Mouse (Mus musculus): ENCODE measurements around the gene Utp14a. TPM values are rescaled to one million over a fixed set of nuclear protein-coding genes. Genes with fewer than 3 reads are reported as not detected.

Gene Utp14a
- total and polyA plus RNA-seq, 3 experiments = 53.6 to 64.3 TPM; not detected in 1

GRCm38 (mm10) chrX:48271671-48272070, 15.0 kb downstream of the Utp14a start:
- H3K4me3 ChIP-seq (ENCODE audit: control insufficient read depth in 1 of 2, insufficient read depth in 1 of 2, low read depth in 2 of 2, low read length in 2 of 2) = no peak overlapping the region
- no peaks in the 10 kb centered on the region for H3K27me3 ChIP-seq (ENCODE audit: control insufficient read depth in 1 of 2, insufficient read depth in 2 of 2, low read length in 2 of 2)
- peaks cover 0 to 2% of the 10 kb centered on the region in 2 experiments; a peak in 1 of 4 replicates for H3K4me1 ChIP-seq (ENCODE audit: control insufficient read depth in 1 of 2, insufficient read depth in 2 of 2, low read length in 2 of 2)
- no peaks in the 10 kb centered on the region for H3K9me3 ChIP-seq (replicated peaks; ENCODE audit: insufficient read depth, low read length)
- H3K9ac ChIP-seq (ENCODE audit: control insufficient read depth, low read depth, low read length, poor library complexity, severe bottlenecking) = no peak overlapping the region
- no peaks in the 10 kb centered on the region; the same call in 1 of the 2 replicates for H3K79me2 ChIP-seq (ENCODE audit: control insufficient read depth, insufficient read depth, low read length, poor library complexity)
- H3K36me3 ChIP-seq (ENCODE audit: control insufficient read depth in 1 of 2, insufficient read depth in 2 of 2, low read length in 2 of 2) = peaks cover 3 to 6% of the 10 kb centered on the region in 2 experiments; a peak in 2 of 4 replicates
- TF ChIP-seq TAL1 (IDR thresholded peaks at IDR 0.05; ENCODE audit: low read length) (no peak), ZNF384 (IDR thresholded peaks at IDR 0.05; ENCODE audit: low read depth, low read length) (no peak), NRF1 (IDR thresholded peaks at IDR 0.05; ENCODE audit: insufficient read depth, low read depth, low read length, poor library complexity, severe bottlenecking) (no peak), USF2 (IDR thresholded peaks at IDR 0.05; ENCODE audit: borderline replicate concordance in 1 of 2, insufficient read depth in 1 of 2, low read depth in 1 of 2, low read length in 2 of 2) (no peak)
- H3K27ac ChIP-seq (ENCODE audit: control insufficient read depth, low read depth, low read length) = no peak overlapping the region
- DNase-seq (ENCODE audit: low read depth, low spot score) = no peak

GRCm38 (mm10) chrX:48274634-48275033, 18.0 kb downstream of the Utp14a start:
- Histone ChIP-seq H3K4me3 (ENCODE audit: control insufficient read depth in 1 of 2, insufficient read depth in 1 of 2, low read depth in 2 of 2, low read length in 2 of 2) (no peak overlapping the region), H3K27me3 (ENCODE audit: control insufficient read depth in 1 of 2, insufficient read depth in 2 of 2, low read length in 2 of 2) (no peaks in the 10 kb centered on the region), H3K79me2 (ENCODE audit: control insufficient read depth, insufficient read depth, low read length, poor library complexity) (no peaks in the 10 kb centered on the region), H3K4me1 (ENCODE audit: control insufficient read depth in 1 of 2, insufficient read depth in 2 of 2, low read length in 2 of 2) (peaks cover 0 to 2% of the 10 kb centered on the region in 2 experiments; a peak in 1 of 4 replicates), H3K9me3 (replicated peaks; ENCODE audit: insufficient read depth, low read length) (no peaks in the 10 kb centered on the region), H3K27ac (ENCODE audit: control insufficient read depth, low read depth, low read length) (no peak overlapping the region), H3K36me3 (ENCODE audit: control insufficient read depth in 1 of 2, insufficient read depth in 2 of 2, low read length in 2 of 2) (peaks cover 5 to 11% of the 10 kb centered on the region in 2 experiments), H3K9ac (ENCODE audit: control insufficient read depth, low read depth, low read length, poor library complexity, severe bottlenecking) (no peak overlapping the region)
- TF ChIP-seq BHLHE40 (IDR thresholded peaks at IDR 0.05; ENCODE audit: borderline replicate concordance, low read depth, low read length) (no peak), CTCF (IDR thresholded peaks at IDR 0.05 in 2 of 3, conservative IDR thresholded peaks at IDR 0.05 in 1 of 3; ENCODE audit: control insufficient read depth in 1 of 3, insufficient read depth in 1 of 3, low read depth in 2 of 3, low read length in 3 of 3, poor library complexity in 1 of 3, severe bottlenecking in 1 of 3) (no peak), POLR2A (IDR thresholded peaks at IDR 0.05; ENCODE audit: control insufficient read depth in 1 of 2, insufficient read depth in 1 of 2, low read depth in 1 of 2, low read length in 2 of 2, poor library complexity in 1 of 2) (no peak), EP300 (IDR thresholded peaks at IDR 0.05; ENCODE audit: low read depth in 1 of 2, low read length in 2 of 2) (no peak), SMC3 (IDR thresholded peaks at IDR 0.05; ENCODE audit: low read depth, low read length) (no peak), RCOR1 (IDR thresholded peaks at IDR 0.05; ENCODE audit: low read depth, low read length) (no peak), MEF2A (IDR thresholded peaks at IDR 0.05; ENCODE audit: extremely low read depth, insufficient replicate concordance, low read depth, low read length, poor library complexity, severe bottlenecking) (no peak), NELFE (IDR thresholded peaks at IDR 0.05; ENCODE audit: low read depth, low read length) (no peak), CHD2 (IDR thresholded peaks at IDR 0.05; ENCODE audit: low read length) (no peak), ZMIZ1 (IDR thresholded peaks at IDR 0.05; ENCODE audit: low read depth, low read length) (no peak), MYC (IDR thresholded peaks at IDR 0.05; ENCODE audit: low read depth, low read length) (no peak)
- DNase-seq (ENCODE audit: low read depth, low spot score) = no peak

All from MEL (cell line).